Mouse (Mus musculus) heart, adult 8-10 months (tissue): ENCODE data around the gene Cacng4. TPM values are rescaled to one million over a fixed set of nuclear protein-coding genes. Genes with fewer than 3 reads are reported as not detected.

ENCODE experiments used
- DNase-seq: peaks from one replicate; pipeline ENCODE4 v3.0.0; 2022; ENCODE audit warnings: low spot score
- total RNA-seq, 4 experiments: library from RNA; stranded (reverse); gene quantifications; 2 replicates each; pipeline ENCODE4 v1.2.4; 2022

Gene Cacng4
- total RNA-seq, 4 experiments from 2014 or later: not detected

DNA sequence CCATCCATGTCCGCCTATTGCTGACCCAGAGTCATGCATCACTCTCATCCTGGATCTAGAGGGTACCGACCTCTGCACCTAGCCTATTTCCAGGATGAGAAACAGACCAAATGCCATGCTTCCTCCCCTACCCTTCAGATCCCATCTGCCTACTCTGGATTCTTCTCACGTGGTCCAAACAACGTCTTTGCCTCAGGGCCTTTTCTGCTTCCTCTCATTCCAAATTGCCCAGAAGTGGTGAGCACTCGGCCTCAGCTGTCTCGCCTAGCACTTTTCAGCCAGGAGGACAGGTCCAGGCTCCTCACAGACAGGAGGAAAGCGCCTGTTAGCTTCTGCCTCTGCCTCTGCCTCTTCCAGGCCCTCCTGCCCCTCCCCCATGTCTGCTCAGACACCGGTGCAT, 21.0 kb downstream of the Cacng4 start:
- DNase-seq: no peak

DNA sequence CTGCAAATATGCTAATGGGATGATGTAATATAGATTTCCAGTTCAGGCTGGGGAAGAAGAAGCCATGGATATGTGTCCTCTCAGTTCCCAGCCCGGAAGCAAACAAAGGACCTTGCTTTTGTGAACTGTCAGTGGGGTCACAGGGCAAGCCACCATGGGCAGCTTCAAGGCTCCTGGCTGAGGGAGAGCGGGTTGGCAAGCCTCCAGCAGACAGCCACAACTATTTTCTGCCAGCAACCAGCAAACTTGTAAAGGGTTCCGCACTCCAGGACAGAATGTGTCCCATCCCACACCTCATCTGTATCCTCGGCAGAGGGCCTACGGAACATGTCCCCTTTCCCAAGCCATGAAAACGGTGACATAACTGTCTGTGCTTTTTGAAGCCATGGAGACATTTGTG, 22.4 kb downstream of the Cacng4 start:
- no peak for DNase-seq

DNA sequence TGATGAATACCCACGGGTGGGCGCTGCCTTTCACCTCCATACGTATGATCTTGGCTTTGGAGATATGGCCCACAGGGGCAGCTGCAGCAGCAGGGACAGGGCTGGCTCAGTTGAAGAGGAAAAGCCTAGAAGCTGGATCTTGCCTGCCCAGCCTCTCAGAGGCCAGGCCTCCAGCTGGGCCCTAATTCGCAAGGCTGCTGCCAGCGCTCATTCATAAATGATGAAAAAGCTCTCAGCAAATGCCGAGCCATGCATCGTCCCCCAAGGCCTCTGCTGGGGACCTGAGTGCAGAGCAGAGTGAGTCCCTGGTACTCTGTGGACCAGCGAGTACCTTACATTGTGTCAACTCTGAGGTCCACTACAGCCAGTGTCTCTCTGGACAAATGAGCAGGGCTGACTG, 26.0 kb downstream of the Cacng4 start:
- DNase-seq: no peak

DNA sequence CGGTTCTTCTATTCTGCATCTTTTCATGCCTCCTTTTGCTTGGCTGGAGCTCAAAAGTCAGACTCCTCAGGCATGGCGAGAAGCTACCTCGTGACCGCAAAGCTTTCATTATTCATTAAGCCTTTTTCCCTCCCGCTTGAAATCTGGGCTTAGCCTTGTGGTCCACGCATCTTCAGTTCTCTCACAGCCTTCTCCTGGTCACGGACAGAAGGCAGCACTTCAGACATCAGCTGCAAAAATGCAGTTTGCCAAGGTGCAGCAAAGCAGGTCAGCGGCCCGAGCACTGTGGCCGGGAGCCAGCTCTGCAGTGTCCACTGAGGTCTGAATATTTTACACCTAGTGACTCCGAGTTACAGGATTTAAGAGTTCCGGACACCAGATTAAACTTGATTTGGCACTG, 27.4 kb downstream of the Cacng4 start:
- DNase-seq: no peak

DNA sequence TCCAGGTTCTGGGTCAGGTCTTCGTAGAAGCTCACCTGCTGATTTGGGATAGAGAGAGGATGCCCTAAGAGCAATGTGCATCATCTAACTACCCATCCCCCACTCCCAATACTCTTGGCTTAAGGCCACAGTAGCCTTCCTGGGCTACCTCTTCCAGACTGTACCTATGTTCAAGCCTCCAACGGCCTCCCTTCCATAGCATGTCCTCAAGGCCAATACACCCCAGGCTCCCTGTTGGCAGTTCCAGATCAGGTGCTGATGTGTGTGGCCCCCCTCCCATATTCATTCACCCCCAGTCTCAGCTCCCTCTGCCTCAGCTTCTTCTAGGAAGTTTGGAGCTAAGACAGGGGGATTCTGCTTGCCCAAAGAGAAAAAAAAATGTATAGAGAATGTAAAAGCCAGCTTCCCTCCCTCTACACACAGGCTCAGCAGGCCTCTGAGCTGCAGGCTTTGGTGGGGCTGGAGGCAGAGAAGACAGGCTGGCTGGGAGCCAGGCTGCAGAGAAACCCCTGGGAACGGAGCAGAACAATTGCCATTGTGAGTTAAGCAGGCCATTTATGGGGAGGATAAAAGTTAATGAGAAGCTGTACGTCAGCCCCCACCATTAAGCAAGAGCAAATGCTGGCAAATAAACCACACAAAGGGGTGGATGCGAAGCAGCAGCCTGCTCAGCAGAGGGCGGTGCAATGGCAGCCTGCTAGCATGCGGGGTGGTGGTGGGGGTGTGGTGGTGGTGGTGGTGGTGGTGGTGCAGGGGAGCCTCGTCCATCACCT, 31.5 kb downstream of the Cacng4 start:
- peak; percentile 4 for DNase-seq

DNA sequence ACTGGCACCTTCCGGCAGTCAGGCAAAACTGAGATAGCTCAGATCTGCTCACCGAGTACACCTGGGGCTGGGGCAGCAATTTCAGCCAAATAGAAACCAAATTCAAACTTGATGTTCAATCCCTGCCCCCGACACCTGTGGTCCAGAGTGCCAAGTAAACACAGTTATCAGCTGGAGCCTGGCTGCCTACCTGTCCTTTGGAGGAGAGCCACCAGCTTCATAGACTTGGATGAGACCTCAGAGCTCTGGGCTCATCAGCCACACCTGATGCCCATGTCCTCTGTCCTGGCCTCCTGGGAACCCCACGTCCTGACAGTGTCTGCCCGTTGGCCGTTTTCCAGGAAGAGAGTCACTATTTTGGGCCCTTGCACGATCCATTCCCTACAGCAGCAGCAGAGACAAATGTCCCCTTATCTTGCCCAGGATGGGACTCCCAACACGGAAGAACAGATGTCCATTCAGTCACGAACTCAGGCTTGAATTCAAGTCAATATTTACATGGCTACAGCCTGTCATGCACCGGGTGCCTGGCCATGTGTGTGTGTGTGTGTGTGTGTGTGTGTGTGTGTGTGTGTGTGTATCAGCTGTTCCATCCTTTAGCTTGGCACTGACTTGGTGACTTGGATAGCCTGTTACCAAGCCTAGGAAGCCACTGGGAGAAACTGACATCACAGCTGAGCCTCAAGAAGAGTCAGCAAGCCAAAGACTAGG, 32.4 kb downstream of the Cacng4 start:
- DNase-seq: peak; percentile 7

DNA sequence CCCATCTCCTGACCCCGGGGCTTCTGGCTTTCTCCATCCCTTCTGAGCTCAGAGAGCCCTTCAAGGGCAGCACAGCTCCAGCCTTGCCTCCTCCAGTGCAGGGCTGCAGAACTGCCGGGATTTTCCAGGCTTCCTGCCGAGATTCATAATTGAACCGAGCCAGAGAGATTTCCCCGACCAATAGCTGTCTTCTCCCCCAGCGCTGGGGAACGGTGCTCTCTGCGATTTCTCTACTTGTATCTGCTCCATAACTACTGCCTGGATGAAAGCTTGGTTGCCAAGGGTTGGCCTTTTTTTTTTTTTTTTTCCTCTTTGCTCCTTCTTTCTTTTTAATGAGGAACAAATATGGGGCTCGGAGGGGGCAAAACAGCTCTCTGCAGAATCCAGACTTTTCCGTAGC, 34.4 kb downstream of the Cacng4 start:
- no peak for DNase-seq

DNA sequence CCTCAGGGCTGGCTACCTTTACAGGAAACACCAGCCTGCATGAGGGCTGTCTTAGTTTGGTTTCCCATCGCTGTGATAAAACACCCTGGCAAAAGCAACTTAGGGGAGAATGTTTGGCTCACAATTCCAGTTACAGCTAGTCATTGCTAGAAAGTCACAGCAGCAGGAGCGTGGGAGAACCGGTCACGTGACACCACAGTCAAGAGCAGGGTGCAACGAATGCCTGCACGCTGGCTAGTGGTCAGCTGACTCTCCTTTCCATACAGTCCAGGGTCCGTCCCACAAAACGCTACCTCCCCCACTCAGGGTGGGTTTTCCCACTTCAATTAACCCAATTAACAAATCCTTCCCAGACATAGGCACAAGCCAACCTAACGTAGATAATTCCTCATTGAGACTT, 34.8 kb downstream of the Cacng4 start:
- no peak for DNase-seq

DNA sequence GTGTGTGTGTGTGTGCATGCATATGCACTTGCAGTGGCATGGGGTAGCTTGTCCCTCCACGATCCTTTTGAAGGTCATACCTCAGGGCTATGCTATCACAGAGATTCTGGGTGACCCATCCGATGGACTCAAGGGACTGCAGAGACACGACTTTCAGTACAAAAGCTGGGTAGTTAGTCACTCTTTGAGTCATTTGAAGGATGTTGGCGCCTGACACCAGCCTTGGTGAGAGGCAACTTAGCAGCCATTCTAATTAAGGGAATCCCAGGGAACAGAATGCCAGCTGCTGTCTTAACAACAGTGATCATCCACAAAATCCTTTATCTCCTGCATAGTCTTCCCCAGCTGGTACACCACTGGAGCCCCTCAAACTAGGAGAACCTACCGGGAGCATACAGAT, 45.2 kb downstream of the Cacng4 start:
- DNase-seq: no peak

DNA sequence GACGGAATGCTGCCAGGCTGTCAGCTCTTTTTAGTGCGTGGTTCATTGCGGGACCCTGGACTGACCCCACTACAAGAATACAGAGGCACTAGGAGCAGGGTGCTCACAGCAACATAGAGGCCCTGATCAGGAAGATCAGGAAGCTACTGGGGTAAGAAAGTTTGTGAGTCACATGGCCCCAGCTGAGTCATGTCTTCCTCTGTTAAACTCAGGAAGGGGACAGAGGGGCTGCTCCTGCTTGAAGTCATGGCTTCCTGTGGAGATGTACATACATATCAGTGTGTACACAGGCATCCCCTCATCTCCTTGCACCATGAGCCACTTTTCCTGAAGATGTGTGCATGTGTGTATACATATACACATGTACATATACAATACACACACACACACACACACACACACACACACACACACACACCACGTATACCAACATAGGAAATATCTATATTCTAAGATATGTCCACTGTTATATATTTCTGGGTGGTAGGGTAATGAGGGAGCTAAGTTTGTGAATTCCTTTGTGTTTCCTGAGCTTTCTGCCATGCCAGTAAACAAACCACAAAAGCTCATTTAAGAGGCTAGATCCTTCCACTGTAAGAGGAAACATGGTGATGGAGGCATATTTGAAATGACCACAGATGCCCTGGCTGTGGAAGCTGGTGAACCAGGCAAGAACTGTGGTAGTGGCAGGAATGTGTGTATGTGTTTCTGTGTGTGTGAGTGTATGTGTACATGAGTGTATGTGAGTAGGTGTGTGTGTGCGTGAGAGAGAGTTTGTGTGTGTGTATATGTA, 45.9 kb downstream of the Cacng4 start:
- no peak for DNase-seq

DNA sequence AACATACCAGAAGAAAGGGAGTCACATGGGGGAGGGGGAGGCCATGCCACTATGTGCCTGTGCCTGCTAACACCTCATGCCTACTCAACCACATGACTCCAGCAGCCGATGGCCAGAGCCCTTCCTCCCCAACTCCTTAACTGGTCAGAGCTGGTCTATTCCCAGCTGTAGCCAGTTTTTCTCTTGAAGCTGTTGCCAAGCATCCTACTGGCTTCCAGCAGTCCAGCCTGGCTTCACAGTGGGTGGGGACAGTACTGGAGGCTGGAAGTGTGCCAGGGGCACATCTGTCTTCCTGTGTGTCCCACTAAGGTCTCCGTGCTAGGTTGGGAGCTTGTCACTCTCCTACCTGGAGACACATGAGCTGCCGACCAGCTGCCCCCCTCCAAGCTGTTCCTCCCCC, 51.3 kb downstream of the Cacng4 start:
- DNase-seq: no peak

DNA sequence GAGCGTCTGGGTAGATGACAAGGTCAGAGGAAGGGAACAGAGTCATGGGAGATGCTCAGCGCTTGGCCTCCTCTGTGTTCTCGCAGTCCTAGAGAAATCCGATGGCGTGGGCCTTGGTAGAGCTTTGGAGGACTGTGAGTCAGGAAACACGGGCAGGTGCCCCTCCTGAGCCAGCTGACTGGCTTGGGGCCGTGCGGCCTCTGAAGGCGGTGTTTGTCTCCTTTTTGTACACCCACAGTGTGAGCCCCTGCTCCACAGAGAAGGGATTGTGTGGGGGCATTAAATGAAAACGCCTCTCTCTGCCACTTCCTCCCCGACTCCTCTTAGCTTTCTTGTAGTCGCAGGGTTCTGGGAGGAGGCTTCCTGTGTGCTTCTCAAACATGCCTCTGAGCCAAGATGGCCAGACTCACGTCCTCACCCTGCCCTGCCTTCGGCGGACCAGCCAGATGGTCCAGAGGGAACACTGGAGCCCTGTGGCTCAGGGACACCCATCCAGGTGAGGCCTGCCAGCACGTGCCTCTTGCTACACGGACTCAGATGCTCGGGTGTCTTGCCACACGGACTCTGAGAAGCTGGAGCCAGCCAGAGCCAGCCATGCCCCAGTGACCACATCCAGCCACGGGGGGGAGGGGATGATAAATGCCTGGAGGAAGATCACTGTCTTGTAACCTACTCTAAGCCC, 55.8 kb downstream of the Cacng4 start:
- no peak for DNase-seq

DNA sequence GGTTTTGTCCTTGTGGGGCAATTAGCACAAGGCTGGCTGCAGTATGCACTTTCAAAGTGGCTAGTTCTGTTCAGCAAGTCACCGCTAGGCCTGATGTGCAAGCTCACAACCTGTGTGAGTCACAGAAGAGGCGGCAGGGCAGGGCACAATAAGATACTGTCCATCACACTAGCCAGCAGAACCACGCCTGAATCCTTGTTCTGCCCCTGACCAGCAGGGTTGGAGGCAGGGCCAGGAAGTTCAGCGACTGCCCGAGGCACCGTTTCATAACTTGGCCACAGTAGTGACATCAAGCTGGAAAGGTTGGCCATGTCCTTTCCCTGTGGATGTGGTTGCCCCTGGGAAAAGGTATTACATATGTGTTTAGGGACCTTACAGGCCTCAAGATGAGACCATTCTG, 56.5 kb downstream of the Cacng4 start:
- DNase-seq: no peak

DNA sequence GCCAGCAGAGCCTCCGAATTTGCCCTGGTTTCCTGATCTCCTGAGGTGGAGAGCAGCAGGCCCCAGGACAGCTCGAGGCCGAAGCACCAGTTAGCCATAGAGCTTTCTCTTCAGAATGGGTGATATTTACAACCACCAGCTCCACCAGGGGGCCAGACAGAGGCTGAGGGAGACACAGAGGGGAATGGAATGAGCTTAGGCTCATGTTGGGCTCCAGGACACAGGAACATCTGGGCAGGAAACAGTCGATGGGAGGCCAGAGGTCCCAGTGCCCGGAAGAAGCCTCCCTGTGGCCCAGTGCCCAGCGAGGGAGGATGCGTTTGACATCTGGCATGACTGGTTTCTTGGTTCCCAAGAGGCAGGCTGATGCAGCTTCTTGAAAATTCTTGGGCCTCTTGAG, 60.2 kb downstream of the Cacng4 start:
- DNase-seq: no peak

DNA sequence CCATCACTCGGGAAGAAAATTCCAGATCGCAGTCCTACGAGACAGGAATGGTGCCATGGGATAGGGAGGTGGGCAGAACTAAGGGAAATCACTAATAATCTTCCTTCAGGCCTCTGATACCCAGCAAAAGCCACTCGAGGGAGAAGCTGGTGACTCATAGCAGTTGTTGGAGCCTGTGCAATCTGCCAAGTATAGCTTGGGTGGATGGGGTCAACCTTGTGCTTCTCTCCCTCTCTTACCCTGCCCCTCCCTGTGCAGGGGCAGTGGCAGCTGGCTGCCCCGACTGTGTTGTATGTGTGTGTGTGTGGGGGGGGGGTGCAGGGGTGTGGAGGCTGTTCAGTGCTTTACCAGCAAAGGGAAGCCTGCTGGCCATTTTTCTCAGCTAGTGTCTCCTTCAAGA, 62.9 kb downstream of the Cacng4 start:
- no peak for DNase-seq

DNA sequence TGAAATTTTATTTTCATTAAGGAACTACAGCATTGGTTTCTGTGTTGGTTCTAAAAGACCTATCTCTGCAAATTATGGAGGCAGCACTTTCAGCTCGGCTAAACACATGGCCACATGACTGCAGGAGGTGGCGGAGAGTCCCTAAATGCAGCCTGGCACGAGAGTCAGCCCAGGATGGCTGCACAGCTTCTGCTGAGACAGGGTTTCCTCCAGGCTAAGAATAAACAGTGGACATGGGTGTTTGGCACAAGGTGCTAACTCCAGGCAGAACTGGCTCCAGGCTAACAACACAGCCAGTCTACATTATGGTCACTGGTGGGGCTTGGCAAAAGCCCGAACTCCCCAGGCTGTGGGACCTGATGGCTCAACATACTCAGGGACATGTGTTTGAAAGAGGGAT, 63.4 kb downstream of the Cacng4 start:
- DNase-seq: peak; percentile 28

DNA sequence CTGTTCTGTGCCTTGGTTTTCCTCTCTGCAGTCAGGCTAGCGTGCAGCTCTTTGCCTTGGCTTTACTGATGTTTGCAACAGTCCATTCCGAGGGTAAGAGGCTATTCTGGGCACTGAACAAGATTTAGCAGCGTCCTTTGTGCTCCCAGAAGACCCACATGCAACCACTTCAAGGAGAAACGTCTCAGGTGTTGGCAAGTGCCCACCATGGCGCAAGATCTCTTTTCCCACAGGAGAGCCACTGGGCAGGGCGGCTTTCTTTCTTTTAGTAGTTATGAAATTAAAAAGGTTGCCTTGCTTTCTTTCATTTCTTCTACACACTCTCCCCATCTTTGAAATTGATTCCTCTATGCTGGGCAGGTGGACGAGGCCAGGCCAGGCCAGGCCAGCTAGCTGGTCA, 65.2 kb downstream of the Cacng4 start:
- no peak for DNase-seq

DNA sequence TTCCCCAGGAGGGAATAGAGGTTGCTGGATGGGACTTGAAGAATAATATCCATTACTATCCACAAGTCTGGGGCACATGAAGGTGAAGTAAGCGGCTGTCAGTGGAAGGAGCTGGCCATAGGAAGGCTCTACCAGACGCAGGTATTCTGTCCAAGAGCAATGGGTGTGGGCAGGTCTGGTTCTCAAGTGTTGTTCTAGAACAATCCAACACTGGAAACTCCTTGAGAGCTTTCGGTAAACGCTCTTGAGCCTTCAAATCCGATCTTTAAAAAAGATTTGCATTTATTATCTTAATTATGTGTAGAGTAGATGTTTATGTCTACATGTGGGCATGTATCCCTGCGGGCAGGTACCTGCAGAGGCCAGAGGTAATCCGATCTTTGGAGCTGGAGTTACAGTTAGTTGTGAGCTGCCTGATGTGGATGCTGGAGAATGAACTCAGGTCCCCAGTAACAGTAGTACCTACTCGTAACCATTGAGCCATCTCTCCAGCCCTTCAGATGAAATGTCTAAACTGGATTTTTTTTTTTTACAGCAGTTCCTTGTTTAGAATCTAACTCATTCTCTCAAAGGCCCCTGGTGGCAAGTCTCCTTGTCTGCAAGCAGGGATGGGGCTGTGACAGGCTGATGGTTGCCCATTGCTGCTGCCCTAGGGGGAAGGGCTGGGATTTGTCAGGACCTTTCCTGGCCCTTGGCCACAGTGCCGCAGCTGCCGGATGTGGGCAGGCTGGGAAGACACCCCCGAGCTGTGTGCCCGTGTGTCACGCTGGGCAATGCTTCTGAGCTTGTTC, 66.1 kb downstream of the Cacng4 start:
- no peak for DNase-seq

DNA sequence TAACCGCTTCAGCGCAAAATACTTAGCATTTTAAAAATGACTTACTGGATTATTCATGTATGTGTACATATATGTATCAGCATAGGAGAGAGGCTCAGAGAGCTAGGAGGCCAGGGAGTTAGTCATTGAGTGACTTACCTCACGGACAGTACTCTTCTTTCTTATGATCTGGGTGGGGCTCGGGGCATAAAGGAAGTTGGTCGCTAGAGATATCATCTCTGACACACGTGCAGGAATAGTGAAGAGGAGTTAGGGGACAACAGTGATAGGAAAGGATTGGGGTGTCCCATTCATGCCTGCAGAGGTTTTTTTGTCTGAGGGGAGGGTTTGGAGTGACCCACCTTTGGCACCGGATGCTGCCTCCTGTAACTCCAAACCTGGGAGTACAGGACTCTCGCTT, 69.8 kb downstream of the Cacng4 start:
- no peak for DNase-seq

DNA sequence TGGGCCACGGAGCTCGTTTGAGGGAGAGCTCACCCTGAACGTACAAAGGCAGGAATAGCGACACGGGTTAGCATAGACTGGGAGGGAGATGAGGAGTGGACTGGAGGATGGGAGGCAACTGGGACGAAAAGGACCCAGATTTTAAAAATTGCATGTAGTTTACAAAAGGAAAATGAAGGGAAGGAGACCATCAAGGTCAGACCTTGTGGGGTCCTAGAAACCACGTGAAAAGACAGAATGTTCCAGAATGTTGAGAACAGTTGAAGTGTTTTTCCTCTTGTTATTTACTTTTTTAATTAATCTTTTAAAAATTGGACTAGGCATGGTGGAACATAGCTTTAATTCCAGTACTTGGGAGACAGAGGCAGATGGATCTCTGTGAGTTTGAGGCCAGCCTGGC, 73.3 kb downstream of the Cacng4 start:
- no peak for DNase-seq
